Mouse (Mus musculus): ENCODE measurements around the gene Btrc.

The Btrc gene

GRCm38 (mm10) chr19:45430971-45431633 is 67.6 kb downstream of the Btrc start:
- DNase-seq (ENCODE audit: low spot score), result no peak

- DNase-seq (ENCODE audit: low spot score), result peak; percentile 63
Measured at GRCm38 (mm10) chr19:45432351-45432750, 68.8 kb downstream of the Btrc start.

- peak; percentile 59 for DNase-seq (ENCODE audit: low spot score)
Measured at GRCm38 (mm10) chr19:45436019-45436418, 72.5 kb downstream of the Btrc start.

GRCm38 (mm10) chr19:45437175-45437574 is 73.6 kb downstream of the Btrc start:
- no peak for DNase-seq (ENCODE audit: low spot score)

GRCm38 (mm10) chr19:45438191-45438590 is 74.7 kb downstream of the Btrc start:
- DNase-seq (ENCODE audit: low spot score), result no peak

GRCm38 (mm10) chr19:45438928-45439846 is 75.7 kb downstream of the Btrc start:
- no peak for DNase-seq (ENCODE audit: low spot score)

GRCm38 (mm10) chr19:45440554-45441175 is 77.1 kb downstream of the Btrc start:
- no peak for DNase-seq (ENCODE audit: low spot score)

- DNase-seq (ENCODE audit: low spot score), result no peak
Measured at GRCm38 (mm10) chr19:45441717-45442116, 78.2 kb downstream of the Btrc start.

GRCm38 (mm10) chr19:45445253-45445933 is 81.9 kb downstream of the Btrc start:
- no peak for DNase-seq (ENCODE audit: low spot score)

GRCm38 (mm10) chr19:45446631-45447030 is 83.1 kb downstream of the Btrc start:
- DNase-seq (ENCODE audit: low spot score), result no peak

- no peak for DNase-seq (ENCODE audit: low spot score)
Measured at GRCm38 (mm10) chr19:45447222-45447621, 83.7 kb downstream of the Btrc start.

GRCm38 (mm10) chr19:45447886-45448285 is 84.4 kb downstream of the Btrc start:
- no peak for DNase-seq (ENCODE audit: low spot score)

- DNase-seq (ENCODE audit: low spot score), result no peak
Measured at GRCm38 (mm10) chr19:45454391-45454790, 90.9 kb downstream of the Btrc start.

- DNase-seq (ENCODE audit: low spot score), result no peak
Measured at GRCm38 (mm10) chr19:45456896-45457295, 93.4 kb downstream of the Btrc start.

GRCm38 (mm10) chr19:45458702-45459101 is 95.2 kb downstream of the Btrc start:
- DNase-seq (ENCODE audit: low spot score), result no peak

- no peak for DNase-seq (ENCODE audit: low spot score)
Measured at GRCm38 (mm10) chr19:45459931-45460665, 96.6 kb downstream of the Btrc start.

GRCm38 (mm10) chr19:45460749-45461736 is 97.5 kb downstream of the Btrc start:
- no peak for DNase-seq (ENCODE audit: low spot score)

- no peak for DNase-seq (ENCODE audit: low spot score)
Measured at GRCm38 (mm10) chr19:45469760-45470159, 106.2 kb downstream of the Btrc start.

GRCm38 (mm10) chr19:45472691-45473520 is 109.4 kb downstream of the Btrc start:
- no peak for DNase-seq (ENCODE audit: low spot score)

Data from left cerebral cortex, adult 11 months (tissue).